Mouse (Mus musculus): ENCODE data around the gene Akap6.

Gene Akap6

DNA sequence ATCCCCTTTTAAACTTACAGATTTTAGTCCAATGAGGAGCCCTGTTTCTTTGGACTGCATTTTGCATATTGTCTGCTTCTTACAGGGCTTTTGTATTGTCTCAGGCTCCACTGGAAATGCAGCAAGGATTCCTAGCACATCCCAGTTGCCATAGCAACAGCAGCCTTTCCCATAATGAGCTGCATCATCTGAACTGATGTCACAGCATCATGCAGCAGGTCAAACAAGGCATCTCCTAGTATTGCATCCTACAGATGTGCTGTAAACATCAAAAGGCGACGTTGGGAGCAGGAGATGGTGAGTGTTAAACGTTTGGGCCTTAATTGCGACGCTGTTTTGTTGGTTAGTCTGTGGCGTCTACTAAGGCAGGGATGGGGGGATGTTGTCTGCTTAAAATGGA lies at the start of gene Akap6:
Gene Akap6 (plus strand): TSS at position 238 of the 400 bp plus-strand sequence.
- POLR2A ChIA-PET, result no interaction called here
- CTCF ChIA-PET, result no interaction called here

- ChIA-PET POLR2A (no interaction called here), CTCF (interaction anchor here in 1 of 4 experiments (0.5 kb wide), 1 partner anchor 875 kb away, joined by 6 read pairs; no protein-coding TSS in a partner anchor)
These were observed 36.0 kb upstream of the Akap6 start for GRCm38 (mm10) chr12:52662907-52663790.

GRCm38 (mm10) chr12:52664944-52665343 lies 34.2 kb upstream of the Akap6 start:
- ChIA-PET CTCF (interaction anchor here in 1 of 4 experiments (0.5 kb wide), 1 partner anchor 128 kb away, joined by 4 read pairs; no protein-coding TSS in a partner anchor), POLR2A (interaction anchor here in 1 of 4 experiments (0.6 kb wide), 1 partner anchor 17 kb away, joined by 3 read pairs; no protein-coding TSS in a partner anchor)

GRCm38 (mm10) chr12:52671436-52671835 lies 27.7 kb upstream of the Akap6 start:
- CTCF ChIA-PET, result no interaction called here

GRCm38 (mm10) chr12:52671943-52672342 lies 27.2 kb upstream of the Akap6 start:
- ChIA-PET CTCF (interaction anchor here in 1 of 4 experiments (0.6 kb wide), 1 partner anchor 398 kb away, joined by 3 read pairs; no protein-coding TSS in a partner anchor), POLR2A (interaction anchor here in 2 of 4 experiments (0.6 to 1.5 kb wide), 3 partner anchors 11 to 575 kb away, joined by 3 to 5 read pairs (median 4); partner anchors contain the start of gene Nubpl (in 1 of the 2))

More at GRCm38 (mm10) chr12:52671436-52671835, 27.7 kb upstream of the Akap6 start:
- POLR2A ChIA-PET, result interaction anchor here in 3 of 4 experiments (0.5 to 1.5 kb wide), 4 partner anchors 11 to 574 kb away, joined by 3 to 5 read pairs (median 4); partner anchors contain the start of gene Nubpl (in 1 of the 3)

GRCm38 (mm10) chr12:52673361-52673960 lies 25.7 kb upstream of the Akap6 start:
- CTCF ChIA-PET, result interaction anchor here in 1 of 4 experiments (0.6 kb wide), 1 partner anchor 64 kb away, joined by 3 read pairs; no protein-coding TSS in a partner anchor
- POLR2A ChIA-PET, result interaction anchor here in 1 of 4 experiments (0.6 kb wide), 1 partner anchor 703 kb away, joined by 3 read pairs; no protein-coding TSS in a partner anchor

DNA sequence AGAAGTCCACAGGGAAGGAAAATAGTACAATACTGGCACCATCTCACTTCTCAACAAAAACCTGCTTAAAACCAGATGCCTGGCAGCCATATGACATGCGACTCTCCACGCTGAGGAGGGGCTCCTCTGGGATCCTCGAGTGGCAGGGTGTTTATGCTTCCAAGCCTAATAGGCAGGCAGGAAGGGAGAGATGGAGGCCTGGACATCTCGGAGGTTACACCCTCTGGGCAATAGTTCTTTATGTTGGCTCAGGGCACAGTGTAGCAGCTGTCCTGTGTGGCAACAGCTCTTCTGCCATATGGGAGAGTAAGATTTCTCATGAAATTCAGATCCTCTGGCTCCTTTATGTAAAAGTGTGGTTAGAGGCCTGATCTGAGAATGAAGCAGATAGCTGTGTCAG lies 24.2 kb upstream of the Akap6 start:
- POLR2A ChIA-PET, result no interaction called here

GRCm38 (mm10) chr12:52687355-52687754 lies 11.8 kb upstream of the Akap6 start:
- POLR2A ChIA-PET, result no interaction called here
- CTCF ChIA-PET, result no interaction called here

More for the DNA sequence above, 24.2 kb upstream of the Akap6 start:
- CTCF ChIA-PET, result interaction anchor here in 2 of 4 experiments (0.6 to 0.7 kb wide), 2 partner anchors 120 to 237 kb away, joined by 3 to 5 read pairs; no protein-coding TSS in a partner anchor

GRCm38 (mm10) chr12:52688712-52689111 lies 10.5 kb upstream of the Akap6 start:
- ChIA-PET CTCF (no interaction called here), POLR2A (no interaction called here)

- ChIA-PET POLR2A (no interaction called here), CTCF (no interaction called here)
These were observed 7.6 kb upstream of the Akap6 start for GRCm38 (mm10) chr12:52691552-52691951.

GRCm38 (mm10) chr12:52692290-52692974 lies 6.8 kb upstream of the Akap6 start:
- CTCF ChIA-PET, result no interaction called here
- POLR2A ChIA-PET, result no interaction called here

- POLR2A ChIA-PET, result no interaction called here
These were observed 1.6 kb upstream of the Akap6 start for GRCm38 (mm10) chr12:52697407-52698109.

DNA sequence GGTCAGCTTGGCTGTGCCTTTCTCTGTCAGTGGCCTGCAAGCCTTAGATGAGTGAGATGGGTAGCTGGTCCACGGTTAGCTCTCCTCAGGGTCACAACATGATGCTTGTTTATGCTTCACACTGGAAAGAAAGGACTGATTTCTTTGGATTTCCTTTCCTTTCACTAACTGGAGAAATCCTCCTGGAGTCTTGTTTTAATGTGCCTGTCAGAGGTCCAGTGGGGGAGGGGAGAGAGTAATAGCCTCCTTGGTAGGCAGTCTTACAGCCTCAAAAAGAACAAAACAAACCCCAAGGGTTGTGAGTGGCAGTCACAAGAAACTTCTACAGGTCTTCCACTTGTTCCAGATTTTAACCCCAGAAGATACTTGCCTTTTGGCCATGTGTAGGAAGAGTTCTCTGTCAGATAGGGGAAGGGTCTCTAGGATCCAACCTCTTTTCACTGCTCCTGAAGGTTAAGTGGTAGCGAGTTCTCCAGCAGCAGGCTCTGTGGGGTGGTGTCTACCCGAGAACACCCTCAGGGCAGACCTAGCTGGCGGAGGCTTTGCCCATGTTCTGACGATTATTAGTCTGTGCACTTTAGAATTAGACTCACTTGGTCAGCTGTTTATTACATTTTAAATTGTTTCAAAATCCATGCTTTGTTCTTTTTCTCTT lies 780 bp upstream of the Akap6 start:
- ChIA-PET POLR2A (no interaction called here), CTCF (no interaction called here)

More at GRCm38 (mm10) chr12:52697407-52698109, 1.6 kb upstream of the Akap6 start:
- CTCF ChIA-PET, result no interaction called here

DNA sequence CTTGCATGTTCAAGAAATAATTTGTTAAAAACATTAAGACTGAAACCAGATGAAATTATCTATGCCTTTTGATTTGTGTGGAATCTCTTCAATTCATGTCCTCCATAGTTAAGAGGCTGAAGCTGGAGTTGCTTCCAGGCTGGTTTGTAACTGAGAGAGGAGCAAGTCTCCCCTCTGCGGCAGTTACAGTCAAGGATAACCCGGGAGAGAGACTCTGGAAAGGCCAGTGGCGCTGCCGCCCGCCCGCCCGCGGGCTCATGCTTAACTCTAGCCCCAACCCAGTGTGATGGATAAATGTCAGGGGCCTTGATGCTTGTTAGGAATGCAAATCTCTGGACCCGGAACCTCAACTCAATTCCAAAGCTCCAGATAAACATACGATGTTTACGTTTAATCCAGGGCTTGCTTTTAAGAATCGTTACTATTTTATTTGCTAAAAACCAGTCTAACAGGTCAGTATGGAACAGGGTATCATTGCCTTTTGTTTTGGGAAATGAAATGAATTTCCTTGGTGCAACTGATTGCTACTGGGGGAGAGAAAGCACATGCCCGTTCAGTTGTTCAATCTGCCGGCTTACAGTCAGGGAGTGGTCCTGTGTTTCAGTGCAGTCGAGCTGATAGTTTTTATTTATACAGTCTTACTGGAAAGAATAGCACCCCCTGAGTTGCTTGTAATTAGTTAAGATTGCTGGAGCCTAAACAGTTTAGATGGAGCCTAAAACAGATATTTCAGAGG lies 946 bp downstream of the Akap6 start:
- ChIA-PET CTCF (interaction anchor here in 1 of 4 experiments (0.5 kb wide), 1 partner anchor 47 kb away, joined by 3 read pairs; no protein-coding TSS in a partner anchor), POLR2A (interaction anchor here in 1 of 4 experiments (1.0 kb wide), 1 partner anchor 11 kb away, joined by 3 read pairs; no protein-coding TSS in a partner anchor)

- CTCF ChIA-PET, result interaction anchor here in 2 of 4 experiments (0.5 to 0.6 kb wide), 2 partner anchors 34 to 46 kb away, joined by 3 to 4 read pairs; no protein-coding TSS in a partner anchor
- POLR2A ChIA-PET, result interaction anchor here in 2 of 4 experiments (0.6 to 1.0 kb wide), 2 partner anchors 10 to 11 kb away, joined by 3 read pairs; no protein-coding TSS in a partner anchor
These were observed 1.6 kb downstream of the Akap6 start for GRCm38 (mm10) chr12:52700697-52701191.

- ChIA-PET CTCF (interaction anchor here in 1 of 4 experiments (0.6 kb wide), 1 partner anchor 35 kb away, joined by 4 read pairs; no protein-coding TSS in a partner anchor), POLR2A (interaction anchor here in 2 of 4 experiments (0.6 to 1.0 kb wide), 2 partner anchors 10 to 11 kb away, joined by 3 read pairs; no protein-coding TSS in a partner anchor)
These were observed 2.0 kb downstream of the Akap6 start for GRCm38 (mm10) chr12:52701201-52701641.
